Mouse (Mus musculus) brain, adult 2 months (tissue): ENCODE results near the gene Cd59b.
A peak's percentile ranks its signal among the peaks of the same experiment; 100 is the strongest.
"Not testable (repeated sequence)": the region's sequence is repeated elsewhere in the genome, so short reads cannot be mapped to it uniquely, and the experiment has no call there.

Experiments used
- DNase-seq: peaks from one replicate; pipeline ENCODE4 v3.0.0; 2011; ENCODE audit warnings: low read depth, low spot score

Gene Cd59b

DNA sequence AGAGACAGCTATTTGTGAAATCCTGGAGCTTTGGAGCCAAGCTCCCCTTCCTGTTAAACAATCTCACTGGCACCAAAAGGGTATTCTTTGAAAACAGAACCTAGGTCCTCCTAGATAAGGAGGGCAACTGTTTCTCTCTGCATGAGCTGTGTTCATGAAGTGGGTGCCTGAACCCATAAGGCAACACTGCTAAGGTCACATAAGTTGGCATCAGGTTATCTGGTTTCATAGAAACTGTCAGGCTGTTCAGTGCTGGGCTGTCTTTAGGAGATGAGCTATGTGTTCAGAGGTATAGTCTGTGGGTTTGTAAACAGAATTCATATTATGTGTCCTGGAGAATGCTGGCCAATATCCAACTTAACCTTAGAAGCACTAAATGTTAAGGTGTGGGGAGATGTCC lies 47.5 kb downstream of the Cd59b start:
- not testable (repeated sequence) for DNase-seq

DNA sequence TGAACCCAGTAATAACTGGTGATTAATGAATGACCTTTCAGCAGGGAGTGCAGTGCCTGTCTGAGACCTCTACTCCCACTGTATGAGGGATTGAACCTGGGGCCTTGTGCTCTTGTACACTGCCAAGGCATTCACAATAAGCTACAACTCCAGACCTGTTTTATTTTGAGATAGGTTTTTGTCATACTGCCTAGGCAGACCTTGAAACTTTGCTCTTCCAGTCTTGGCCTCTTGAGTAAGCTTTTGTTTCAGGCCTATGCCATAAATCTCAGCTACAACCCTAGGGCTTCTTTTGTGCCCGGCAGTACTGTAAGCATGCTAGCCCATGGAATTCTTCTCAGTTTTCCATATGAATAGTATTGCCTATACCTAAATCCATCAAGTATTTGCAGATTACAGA lies 49.4 kb downstream of the Cd59b start:
- DNase-seq: no peak

DNA sequence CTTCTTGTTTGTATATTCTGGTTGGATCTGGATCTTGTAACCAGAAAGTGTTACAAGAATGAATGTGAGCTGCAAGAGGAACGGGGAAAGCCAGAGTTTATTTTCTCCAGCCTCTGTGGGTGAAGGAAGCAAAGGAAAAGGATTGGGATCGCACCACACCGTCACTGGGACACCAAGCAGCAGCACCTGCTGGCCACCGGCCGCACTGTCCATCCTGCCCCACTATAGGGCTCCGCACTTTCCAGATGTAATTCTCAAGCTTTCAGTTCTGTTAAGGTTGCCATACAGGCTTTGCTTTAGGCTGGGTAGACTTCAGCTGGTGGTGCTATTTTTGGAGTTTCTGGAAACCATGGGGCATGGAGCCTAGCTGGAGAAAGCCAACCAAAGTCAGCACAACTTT lies 50.7 kb downstream of the Cd59b start:
- DNase-seq: no peak

DNA sequence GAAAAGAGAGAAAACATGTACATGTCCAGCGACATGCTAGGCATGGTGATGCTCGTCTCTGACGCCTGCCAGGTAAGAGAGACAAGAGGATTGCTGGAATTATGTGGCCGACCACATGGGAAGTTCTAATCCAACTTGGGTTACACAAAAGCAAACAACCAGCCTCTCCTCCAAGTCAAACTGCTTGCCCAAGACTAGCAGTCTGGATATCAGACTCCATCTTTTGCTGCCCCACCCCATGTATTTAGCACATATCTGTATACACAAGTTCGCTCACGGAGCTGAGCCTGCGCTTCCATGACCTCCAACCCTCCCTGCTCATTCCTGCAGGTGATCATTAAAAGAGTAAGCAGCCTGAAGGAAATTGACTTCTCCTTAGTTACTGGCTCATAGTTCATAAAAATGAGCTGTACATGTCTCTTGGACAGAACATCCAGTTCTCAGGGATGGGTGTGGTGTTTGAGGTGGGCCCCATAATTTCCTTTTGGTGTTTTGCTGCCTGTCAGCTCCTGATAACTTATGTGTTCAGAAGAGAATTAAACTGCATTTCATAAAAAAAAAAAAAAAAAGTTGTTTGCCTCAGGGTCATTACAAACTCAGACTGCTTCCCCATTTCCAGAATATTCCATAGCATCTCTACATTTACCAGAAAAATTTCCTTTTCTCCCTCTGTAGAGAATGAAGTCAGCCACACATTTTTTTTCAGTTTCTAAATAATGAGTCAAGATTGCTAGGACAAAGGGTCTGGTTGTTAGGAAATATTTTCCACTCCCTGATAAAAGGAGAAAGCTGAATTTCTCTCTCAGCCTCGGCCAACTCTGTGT lies 52.2 kb downstream of the Cd59b start:
- no peak for DNase-seq

DNA sequence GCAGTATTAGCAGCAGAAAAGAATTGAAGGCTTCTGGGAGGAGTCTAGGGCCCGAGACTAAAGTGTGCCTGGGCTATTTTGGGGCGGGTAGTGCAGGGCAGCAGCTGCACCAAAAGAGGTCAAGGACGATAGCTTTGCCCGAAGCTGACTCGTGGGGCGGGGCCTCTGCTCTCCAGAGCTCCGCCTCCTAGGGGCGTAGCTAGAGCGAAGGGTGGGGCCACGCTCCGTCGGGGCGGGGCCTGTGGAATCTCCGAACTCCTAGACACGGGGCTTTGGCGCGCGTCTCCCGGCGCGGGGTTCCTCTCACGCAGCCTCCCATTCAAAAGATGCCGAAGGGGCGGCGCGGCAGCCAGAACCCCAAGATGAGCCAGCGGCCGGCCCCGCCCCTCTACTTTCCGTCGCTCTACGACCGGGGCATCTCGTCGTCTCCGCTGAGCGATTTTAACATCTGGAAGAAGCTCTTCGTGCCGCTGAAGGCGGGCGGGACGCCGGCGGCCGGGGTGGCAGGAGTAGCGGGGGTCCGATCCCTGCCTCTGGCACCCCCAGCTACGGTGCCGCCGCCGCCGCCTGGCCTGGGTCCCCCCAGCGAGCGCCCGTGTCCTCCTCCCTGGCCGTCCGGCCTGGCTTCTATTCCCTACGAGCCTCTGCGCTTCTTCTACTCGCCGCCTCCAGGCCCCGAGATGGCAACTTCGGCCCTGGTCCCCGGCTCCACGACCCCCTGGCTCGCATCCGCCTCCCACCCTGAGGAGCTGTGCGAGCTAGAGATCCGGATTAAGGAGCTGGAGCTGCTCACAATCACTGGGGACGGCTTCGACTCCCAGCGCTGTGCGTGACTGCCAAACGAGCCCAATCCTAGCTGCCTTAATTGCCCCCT lies 53.1 kb downstream of the Cd59b start, which contains the start of gene A930018P22Rik:
TSS of gene A930018P22Rik (plus strand) at position 265 of the 874 bp plus-strand sequence.
- peak; percentile 94 for DNase-seq

DNA sequence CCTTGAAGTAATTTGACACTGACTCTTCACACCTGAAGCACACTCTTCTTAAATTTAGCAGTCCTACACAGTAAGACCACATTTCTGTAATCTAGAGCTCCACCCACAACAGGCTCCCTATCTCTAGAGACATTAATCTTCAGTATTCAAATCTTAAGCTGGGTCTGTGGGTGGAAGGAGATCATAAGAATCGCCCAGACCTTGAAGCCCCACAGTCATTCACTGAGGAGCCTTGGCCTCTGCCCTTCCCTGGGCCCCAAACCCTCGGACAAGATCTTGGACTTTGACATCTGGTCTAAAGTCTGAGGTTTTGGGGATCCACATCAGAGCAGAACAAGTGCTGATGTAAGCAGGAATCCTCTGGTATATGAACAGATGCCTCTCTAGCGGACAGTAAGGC lies 53.9 kb downstream of the Cd59b start:
- no peak for DNase-seq

DNA sequence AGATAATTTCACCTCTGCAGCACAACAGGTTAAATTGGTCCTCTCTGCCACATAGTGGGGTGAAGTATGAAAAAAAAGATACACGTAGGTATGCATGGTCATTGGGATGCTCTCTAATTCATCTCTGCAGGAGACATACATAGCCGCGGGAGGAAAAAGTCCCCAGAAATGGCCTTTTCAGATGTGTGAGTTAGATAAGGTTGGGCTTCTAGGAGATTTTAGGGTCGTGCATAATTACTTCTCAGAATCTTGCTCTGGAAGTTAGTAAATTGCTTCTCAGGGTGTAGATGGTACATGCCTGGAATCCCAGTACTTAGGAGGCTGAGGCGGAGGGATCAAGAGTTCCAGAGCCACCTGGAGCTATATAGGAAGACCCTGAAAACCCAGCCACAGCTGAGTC lies 54.4 kb downstream of the Cd59b start:
- no peak for DNase-seq

DNA sequence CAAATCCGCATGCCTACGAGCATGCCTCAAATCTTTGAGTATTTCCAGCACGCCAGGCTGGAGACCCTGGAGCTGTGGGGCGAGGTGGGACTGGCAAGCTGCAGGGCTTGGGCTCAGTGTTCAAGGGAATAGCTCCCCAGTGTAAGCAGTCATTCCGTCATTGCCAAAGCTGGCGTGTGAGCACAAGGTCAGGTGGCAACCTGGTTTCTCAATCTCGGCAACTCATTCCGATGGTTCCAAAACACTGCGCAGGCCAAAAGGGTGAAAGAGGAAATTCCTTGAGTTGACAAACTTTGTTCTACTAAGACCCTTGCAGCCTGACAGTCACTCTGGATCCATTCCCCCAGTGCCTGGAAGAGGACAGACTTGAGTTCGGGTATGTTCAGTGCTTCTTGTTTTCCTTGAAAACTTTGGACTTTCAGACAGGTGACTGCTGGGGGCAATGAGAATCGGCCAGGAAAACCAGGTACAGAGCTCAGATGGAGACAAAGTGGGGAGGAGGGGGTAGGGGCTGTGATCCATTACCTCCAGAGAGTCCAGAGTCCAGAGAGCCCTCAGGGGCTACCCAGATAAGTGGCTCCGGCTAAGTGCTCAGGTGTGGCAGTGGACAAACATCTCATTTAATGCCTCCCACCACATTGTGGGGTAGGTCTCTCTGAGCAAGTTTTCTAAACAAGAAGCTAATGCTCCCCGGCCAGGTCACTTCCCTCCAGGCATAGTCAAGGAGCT lies 59.3 kb downstream of the Cd59b start:
- no peak for DNase-seq

DNA sequence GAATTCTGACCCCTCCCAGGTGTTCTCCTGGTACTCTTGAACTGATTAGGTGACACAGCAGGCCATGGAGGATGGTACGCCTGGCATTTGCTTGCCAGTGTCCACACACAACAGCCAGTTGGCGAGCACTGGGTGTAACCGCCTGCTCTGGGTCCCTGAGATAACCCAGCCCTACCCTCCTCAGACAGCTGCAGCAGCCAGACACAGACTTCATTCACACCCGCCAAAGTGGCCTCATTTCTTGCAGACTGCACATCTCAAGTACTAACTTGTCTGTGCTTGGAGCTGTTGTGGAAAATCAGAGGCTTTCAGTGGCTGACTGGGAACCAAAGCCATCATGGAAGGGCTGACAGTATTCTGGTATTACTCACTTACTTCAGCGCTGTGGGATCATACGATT lies 60.5 kb downstream of the Cd59b start:
- DNase-seq: peak; percentile 64

DNA sequence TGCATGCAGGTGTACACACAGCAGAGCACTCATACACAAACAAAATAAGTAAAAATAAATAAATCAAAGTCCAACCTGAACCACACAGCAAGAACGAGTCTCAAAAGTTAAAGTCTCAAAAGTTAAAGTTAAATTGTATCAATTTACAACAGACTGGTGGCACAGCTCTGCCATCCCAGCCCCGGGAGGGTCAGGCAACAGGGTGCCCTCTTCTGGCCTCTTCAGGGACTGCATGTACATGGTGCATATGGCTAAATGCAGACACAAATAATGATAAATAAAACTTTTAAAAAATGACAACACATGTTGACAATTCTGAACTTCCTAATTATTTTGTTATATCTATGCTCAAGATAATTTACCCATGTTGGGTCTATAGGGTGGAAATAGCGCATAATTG lies 61.3 kb downstream of the Cd59b start:
- no peak for DNase-seq

DNA sequence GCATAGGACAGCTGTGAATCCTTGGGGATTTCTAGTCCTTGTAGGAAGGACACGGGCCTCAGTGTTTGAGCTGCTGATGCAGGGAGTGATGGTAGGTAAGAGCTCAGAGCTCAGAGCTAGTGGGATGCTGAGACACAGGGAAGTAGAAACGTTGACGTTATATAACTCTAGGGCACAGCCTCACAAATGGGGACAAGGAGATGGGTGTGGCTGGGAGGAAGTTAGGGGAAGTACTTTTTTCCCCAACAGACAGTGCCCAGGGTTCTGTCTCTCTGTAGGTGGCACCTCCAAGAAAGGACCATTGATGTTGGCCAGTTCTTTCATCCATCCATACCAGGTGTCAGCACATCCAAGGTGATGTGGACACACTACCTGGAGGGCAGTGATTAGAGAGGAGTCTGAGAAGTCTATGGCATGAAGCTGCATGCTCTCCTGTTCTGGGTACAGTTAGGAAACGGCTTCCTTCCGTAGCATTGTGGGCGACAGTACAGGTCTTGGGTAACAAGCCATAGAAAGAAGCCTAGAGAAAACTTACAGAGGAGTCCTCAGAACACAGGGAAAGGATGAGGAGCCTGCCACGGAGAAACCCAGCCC lies 62.7 kb downstream of the Cd59b start:
- no peak for DNase-seq

DNA sequence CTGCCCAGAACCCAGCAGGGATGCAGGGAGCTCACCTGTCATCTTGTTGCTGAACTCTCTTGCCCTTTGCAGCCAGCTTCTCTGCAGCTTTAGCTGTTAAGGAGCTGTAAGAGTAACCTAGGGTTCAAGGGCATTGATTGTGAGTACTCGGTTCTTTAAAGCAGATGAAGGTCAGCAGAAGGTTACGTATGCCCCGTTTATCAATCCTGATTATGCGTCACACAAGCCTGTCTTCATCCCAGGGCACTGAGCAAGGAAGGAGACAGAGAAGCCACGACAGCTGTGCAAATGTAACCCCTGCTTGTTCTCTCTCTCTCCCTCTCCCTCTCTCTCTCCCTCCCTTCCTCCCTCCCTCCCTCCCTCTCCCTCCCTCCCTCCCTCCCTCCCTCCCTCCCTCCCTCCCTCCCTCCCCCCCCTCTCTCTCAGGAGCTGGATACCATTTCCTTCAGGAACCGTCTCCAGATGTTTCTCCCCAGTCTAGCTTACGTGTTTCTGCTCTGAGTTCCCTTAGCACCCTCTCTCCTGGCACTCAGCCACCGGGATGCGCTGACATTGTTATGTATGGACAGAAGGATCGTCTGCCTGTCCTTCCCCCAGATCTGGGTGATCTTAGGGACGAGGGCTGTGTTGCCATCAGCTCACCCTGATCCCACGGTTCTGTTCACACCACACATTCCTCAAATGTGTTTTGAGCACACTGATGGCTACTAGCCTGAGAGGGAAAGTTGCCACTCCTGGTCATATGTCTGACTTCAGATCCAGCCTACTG lies 63.6 kb downstream of the Cd59b start:
- no peak for DNase-seq

DNA sequence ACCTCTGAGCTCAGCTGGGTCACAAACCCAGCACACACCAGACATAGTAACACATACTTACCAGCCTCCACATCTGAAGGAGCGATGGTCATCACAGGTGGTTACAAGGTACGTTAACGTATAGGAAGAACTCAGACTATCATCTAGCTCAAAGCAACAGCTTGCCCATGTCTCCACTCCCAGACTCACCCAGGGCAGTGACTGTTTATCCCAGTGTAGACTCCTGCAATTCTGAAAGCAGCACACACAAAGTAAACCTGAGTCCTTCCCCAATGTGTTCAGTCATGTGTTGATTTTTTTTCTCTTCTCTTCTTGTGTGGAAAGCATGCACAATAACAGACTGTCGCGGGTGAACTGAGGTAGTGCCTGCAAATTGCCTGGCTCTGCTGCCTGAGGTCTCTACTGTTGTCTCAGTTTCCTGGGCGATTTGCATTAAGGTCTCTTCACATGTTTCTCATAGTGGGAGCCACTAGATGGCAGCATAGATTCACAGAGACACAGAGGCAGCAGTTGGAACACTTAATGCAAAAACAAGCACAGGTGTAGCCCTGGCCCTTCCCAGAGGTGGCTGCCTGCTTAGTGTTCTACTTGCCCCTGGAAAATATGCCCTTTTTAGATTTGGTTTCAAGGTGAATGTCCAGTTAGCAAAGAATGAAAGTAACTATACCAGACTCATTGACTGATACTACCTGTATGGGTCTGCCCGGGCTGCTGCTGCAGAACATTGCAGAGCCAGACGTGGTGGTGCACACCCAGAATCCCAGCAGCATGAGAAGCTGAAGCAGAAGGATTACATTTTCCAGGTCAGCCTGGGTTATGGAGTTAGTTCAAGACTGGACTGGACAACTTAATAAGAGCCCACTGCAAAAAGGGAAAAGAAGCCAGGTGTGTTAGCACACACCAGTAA lies 64.8 kb downstream of the Cd59b start:
- peak; percentile 95 for DNase-seq

DNA sequence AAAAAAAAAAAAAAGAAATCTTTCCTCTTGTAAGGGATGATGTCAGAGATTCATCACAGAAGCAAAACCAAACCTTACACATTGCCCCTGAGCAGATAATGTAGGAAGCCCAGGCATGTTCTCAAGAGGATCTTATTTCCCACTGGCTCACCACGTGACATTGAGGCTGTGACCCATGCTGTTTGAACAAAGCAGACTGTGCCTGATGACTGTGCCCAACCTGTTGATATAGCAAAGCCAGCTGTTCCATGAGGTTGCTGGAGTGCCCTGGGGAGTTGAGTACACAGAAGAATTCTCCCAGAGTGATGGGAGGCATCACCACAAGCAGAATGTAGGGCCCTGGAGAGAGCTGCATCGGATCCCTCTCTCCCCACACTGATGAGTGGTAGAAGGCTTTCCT lies 66.3 kb downstream of the Cd59b start:
- DNase-seq: no peak
